Mouse (Mus musculus) ES-E14 (cell line): ENCODE results near the gene H2-Oa. TPM values are rescaled to one million over a fixed set of nuclear protein-coding genes. Genes with fewer than 3 reads are reported as not detected.
"Not testable (repeated sequence)": the region's sequence is repeated elsewhere in the genome, so short reads cannot be mapped to it uniquely, and the experiment has no call there.

Experiments used
- DNase-seq: peaks from one replicate; pipeline ENCODE4 v3.0.0-alpha.2; 2013; ENCODE audit warnings: low read depth, low spot score
- H3K27ac ChIP-seq: 2 replicates; pipeline ENCODE4 v1.5.1; 2012; ENCODE audit warnings: low read depth, mild to moderate bottlenecking, low read length, moderate library complexity, mixed read lengths; ENCODE audit not compliant: poor library complexity, insufficient read depth, severe bottlenecking
- H3K36me3 ChIP-seq: 2 replicates; pipeline ENCODE4 v1.6.1; 2012; ENCODE audit warnings: mild to moderate bottlenecking, low read length, moderate library complexity, mixed read lengths; ENCODE audit not compliant: control insufficient read depth, poor library complexity, insufficient read depth, severe bottlenecking
- H3K4me1 ChIP-seq, 2 experiments: fragments of 150-350 bp in 1 of 2; sonication (generic) in 1 of 2; 2 replicates each; pipeline ENCODE4 v1.6.1; 2012; ENCODE audit warnings: low read length in 2 of 2, mild to moderate bottlenecking in 1 of 2, mixed read lengths in 1 of 2; ENCODE audit not compliant: control insufficient read depth in 2 of 2, insufficient read depth in 2 of 2, poor library complexity in 1 of 2
- H3K4me3 ChIP-seq, 2 experiments: fragments of 150-350 bp in 1 of 2; sonication (generic) in 1 of 2; 2 replicates each; pipeline ENCODE4 v1.5.1; 2012; ENCODE audit warnings: low read length in 2 of 2, low read depth in 1 of 2, mild to moderate bottlenecking in 1 of 2, mixed read lengths in 1 of 2; ENCODE audit not compliant: insufficient read depth in 1 of 2, poor library complexity in 1 of 2, severe bottlenecking in 1 of 2
- H3K9ac ChIP-seq: 2 replicates; pipeline ENCODE4 v1.6.1; 2012; ENCODE audit warnings: low read depth, mild to moderate bottlenecking, low read length, mixed read lengths; ENCODE audit not compliant: poor library complexity, insufficient read depth, severe bottlenecking
- H3K9me3 ChIP-seq: fragments of 150-350 bp; sonication (generic); 2 replicates; pipeline ENCODE4 v1.6.1; 2012; ENCODE audit warnings: low read depth, mild to moderate bottlenecking, low read length; ENCODE audit not compliant: control insufficient read depth, insufficient read depth
- CHD2 ChIP-seq: IDR thresholded peaks from 2 replicates; pipeline ENCODE4 v1.6.1; 2014; ENCODE audit warnings: mild to moderate bottlenecking, low read depth, low read length, inconsistent platforms
- HCFC1 ChIP-seq: IDR thresholded peaks from 2 replicates; pipeline ENCODE4 v1.6.1; 2012; ENCODE audit warnings: low read length, inconsistent platforms, borderline replicate concordance; ENCODE audit not compliant: insufficient read depth
- MAFK ChIP-seq: IDR thresholded peaks from 2 replicates; pipeline ENCODE4 v1.6.1; 2014; ENCODE audit warnings: mild to moderate bottlenecking, low read depth, low read length, inconsistent platforms; ENCODE audit not compliant: insufficient read depth
- ZC3H11A ChIP-seq: IDR thresholded peaks from 2 replicates; pipeline ENCODE4 v1.6.1; 2012; ENCODE audit warnings: low read depth, mild to moderate bottlenecking, inconsistent platforms, low read length, borderline replicate concordance
- ZNF384 ChIP-seq: IDR thresholded peaks from 2 replicates; pipeline ENCODE4 v1.6.1; 2012; ENCODE audit warnings: low read depth, low read length, inconsistent platforms
- in situ Hi-C, 2 experiments: fragments of 600-800 bp; cut with MboI; formaldehyde crosslinking; loops; one replicate each; pipeline ENCODE4 v1.15.1; 2025; ENCODE audit warnings: low sequenced_read_pairs in 2 of 2, inconsistent platforms in 1 of 2; ENCODE audit not compliant: unreplicated experiment in 2 of 2
- total RNA-seq: library from RNA; depleted of rRNA; stranded (reverse); fragments of 300-350 nt; gene quantifications from 2 replicates; pipeline ENCODE4 v1.2.3, GENCODE M21; 2012; rRNA removed

Gene H2-Oa
- total RNA-seq, 1 experiment: 0.54 TPM

GRCm38 (mm10) chr17:34143461-34143860, 51.3 kb downstream of the H2-Oa start:
- Histone ChIP-seq H3K4me1 (peaks cover 0 to 2% of the 10 kb centered on the region in 2 experiments; a peak in 1 of 4 replicates), H3K4me3 (no peak overlapping the region), H3K27ac (no peak overlapping the region), H3K36me3 (no peaks in the 10 kb centered on the region), H3K9me3 (no peaks in the 10 kb centered on the region), H3K9ac (no peak overlapping the region)
- in situ Hi-C loops: no loop called here
- TF ChIP-seq MAFK (no peak), HCFC1 (no peak), ZC3H11A (no peak), ZNF384 (no peak), CHD2 (no peak)
- DNase-seq: no peak

- H3K9ac ChIP-seq, in situ Hi-C loops: not testable (repeated sequence)
Measured at GRCm38 (mm10) chr17:34144221-34144620, 52.1 kb downstream of the H2-Oa start.

More at GRCm38 (mm10) chr17:34144221-34144620, 52.1 kb downstream of the H2-Oa start:
- H3K4me3 ChIP-seq, H3K9me3 ChIP-seq, H3K36me3 ChIP-seq, H3K4me1 ChIP-seq, DNase-seq, H3K27ac ChIP-seq: not testable (repeated sequence)

Other genes starting within 250 kb of the H2-Oa start
- 131 and 228 TPM in 2 replicates for gene Cd320, start 249.2 kb upstream of the H2-Oa start, total RNA-seq
- 11.6 and 19.7 TPM in 2 replicates for gene Gm7029, start 218.5 kb upstream of the H2-Oa start, total RNA-seq
- 149 and 187 TPM in 2 replicates for gene Kifc1, start 201.7 kb upstream of the H2-Oa start, total RNA-seq
- gene Platr17, start 187.2 kb upstream of the H2-Oa start, total RNA-seq: 33.2 and 46.0 TPM in 2 replicates
- gene Daxx, start 182.9 kb upstream of the H2-Oa start, total RNA-seq: 67.3 and 73.7 TPM in 2 replicates
- 39.4 and 64.9 TPM in 2 replicates for gene Tapbp, start 176.4 kb upstream of the H2-Oa start, total RNA-seq
- gene Zbtb22, start 176.4 kb upstream of the H2-Oa start, total RNA-seq: 32.8 and 34.8 TPM in 2 replicates
- gene Rgl2, start 162.8 kb upstream of the H2-Oa start, total RNA-seq: 65.8 and 129 TPM in 2 replicates
- 175 and 201 TPM in 2 replicates for gene Pfdn6, start 152.0 kb upstream of the H2-Oa start, total RNA-seq
- gene Wdr46, start 151.7 kb upstream of the H2-Oa start, total RNA-seq: 65.6 and 78.2 TPM in 2 replicates
- 10.3 and 15.3 TPM in 2 replicates for gene B3galt4, start 140.9 kb upstream of the H2-Oa start, total RNA-seq
- 23.2 and 24.8 TPM in 2 replicates for gene Vps52, start 136.5 kb upstream of the H2-Oa start, total RNA-seq
- gene Rps18, start 136.3 kb upstream of the H2-Oa start, total RNA-seq: 4,706 and 5,724 TPM in 2 replicates
- 69.5 and 155 TPM in 2 replicates for gene H2-K1, start 92.0 kb upstream of the H2-Oa start, total RNA-seq
- gene Ring1, start 67.7 kb upstream of the H2-Oa start, total RNA-seq: 5.6 and 8.9 TPM in 2 replicates
- gene H2-Ke6, start 64.3 kb upstream of the H2-Oa start, total RNA-seq: 15.5 and 27.7 TPM in 2 replicates
- 253 and 394 TPM in 2 replicates for gene Slc39a7, start 60.7 kb upstream of the H2-Oa start, total RNA-seq
- 52.4 and 79.2 TPM in 2 replicates for gene Rxrb, start 60.5 kb upstream of the H2-Oa start, total RNA-seq
- 1.3 and 1.4 TPM in 2 replicates for gene Col11a2, start 52.9 kb upstream of the H2-Oa start, total RNA-seq
- 18.5 and 24.5 TPM in 2 replicates for gene H2-DMa, start 27.2 kb downstream of the H2-Oa start, total RNA-seq
- gene Brd2, start 30.3 kb downstream of the H2-Oa start, total RNA-seq: 257 and 321 TPM in 2 replicates
- 0.31 TPM in 1 of 2 replicates, not detected in the other for gene H2-DMb2, start 51.0 kb downstream of the H2-Oa start, total RNA-seq
- gene H2-DMb1, start 60.7 kb downstream of the H2-Oa start, total RNA-seq: 3.1 and 5.0 TPM in 2 replicates
- gene Tap1, start 95.2 kb downstream of the H2-Oa start, total RNA-seq: 13.9 and 23.1 TPM in 2 replicates
- 3.8 and 4.1 TPM in 2 replicates for gene Psmb9, start 95.4 kb downstream of the H2-Oa start, total RNA-seq
- gene Psmb8, start 105.4 kb downstream of the H2-Oa start, total RNA-seq: 3.2 and 7.4 TPM in 2 replicates
- 4.0 and 5.1 TPM in 2 replicates for gene Tap2, start 111.2 kb downstream of the H2-Oa start, total RNA-seq
- gene H2-Ob, start 146.6 kb downstream of the H2-Oa start, total RNA-seq: not detected in 2 replicates
- gene H2-Ab1, start 165.3 kb downstream of the H2-Oa start, total RNA-seq: 1.9 and 2.9 TPM in 2 replicates
- 0.48 and 1.6 TPM in 2 replicates for gene H2-Aa, start 195.5 kb downstream of the H2-Oa start, total RNA-seq
- gene H2-Eb1, start 213.5 kb downstream of the H2-Oa start, total RNA-seq: 3.4 and 5.7 TPM in 2 replicates
- gene H2-Eb2, start 233.3 kb downstream of the H2-Oa start, total RNA-seq: not detected in 2 replicates